Mouse (Mus musculus): ENCODE results near the gene Hagh. TPM values are rescaled to one million over a fixed set of nuclear protein-coding genes. Genes with fewer than 3 reads are reported as not detected.

The Hagh gene
- total RNA-seq, 2 experiments from 2014 or later: 73.3 to 77.5 TPM

GRCm38 (mm10) chr17:24886134-24886931 lies 46.4 kb downstream of the Hagh start, which contains the start of the genes Nubp2 and Spsb3:
Nubp2 (minus strand) TSS chr17:24886349.
Spsb3 (plus strand) TSS chr17:24886643.
- peak; percentile 98 for DNase-seq

- DNase-seq: no peak
These were observed 47.0 kb downstream of the Hagh start for GRCm38 (mm10) chr17:24886932-24887271.

- DNase-seq: no peak
These were observed 47.5 kb downstream of the Hagh start for GRCm38 (mm10) chr17:24887291-24888080.

GRCm38 (mm10) chr17:24888862-24889261 lies 48.9 kb downstream of the Hagh start:
- no peak for DNase-seq

- no peak for DNase-seq
These were observed 50.5 kb downstream of the Hagh start for GRCm38 (mm10) chr17:24890151-24891092.

- DNase-seq: no peak
These were observed 51.4 kb downstream of the Hagh start for GRCm38 (mm10) chr17:24891321-24891720.

- no peak for DNase-seq
These were observed 52.8 kb downstream of the Hagh start for GRCm38 (mm10) chr17:24892785-24893184.

GRCm38 (mm10) chr17:24893276-24893675 lies 53.3 kb downstream of the Hagh start:
- DNase-seq: no peak

GRCm38 (mm10) chr17:24894061-24894994 lies 54.4 kb downstream of the Hagh start:
- no peak for DNase-seq

- peak; percentile 78 for DNase-seq
These were observed 55.1 kb downstream of the Hagh start, which contains the start of the genes Eme2 and Mrps34 for GRCm38 (mm10) chr17:24894995-24895547. Eme2 (minus strand) TSS chr17:24895087. Mrps34 (plus strand) TSS chr17:24895116.

GRCm38 (mm10) chr17:24895571-24896240 lies 55.8 kb downstream of the Hagh start:
- no peak for DNase-seq

GRCm38 (mm10) chr17:24896241-24896992 lies 56.5 kb downstream of the Hagh start, which contains the start of gene Nme3:
Nme3 (plus strand) TSS chr17:24896500.
- peak; percentile 79 for DNase-seq

GRCm38 (mm10) chr17:24896993-24897269 lies 57.0 kb downstream of the Hagh start:
- no peak for DNase-seq

- no peak for DNase-seq
These were observed 57.7 kb downstream of the Hagh start for GRCm38 (mm10) chr17:24897600-24897999.

GRCm38 (mm10) chr17:24898041-24898854 lies 58.3 kb downstream of the Hagh start:
- no peak for DNase-seq

- DNase-seq: no peak
These were observed 59.2 kb downstream of the Hagh start for GRCm38 (mm10) chr17:24899153-24899552.

- DNase-seq: no peak
These were observed 60.1 kb downstream of the Hagh start for GRCm38 (mm10) chr17:24900014-24900413.

GRCm38 (mm10) chr17:24902124-24902523 lies 62.2 kb downstream of the Hagh start:
- no peak for DNase-seq

All from gastrocnemius, postnatal 25 days (tissue).